Mouse (Mus musculus) thymus, adult 2 months (tissue): ENCODE data around the gene Cysrt1.

Source experiments
- CTCF ChIP-seq: fragments of 200-500 bp; IDR thresholded peaks from 2 replicates; pipeline ENCODE4 v1.5.1; 2012; ENCODE audit warnings: mild to moderate bottlenecking, control low read depth, low read length, moderate library complexity, borderline replicate concordance; ENCODE audit not compliant: control insufficient read depth, poor library complexity, insufficient read depth; ENCODE audit errors: extremely low read depth
- POLR2A ChIP-seq: fragments of 200-500 bp; IDR thresholded peaks from 2 replicates; pipeline ENCODE4 v1.6.1; 2012; ENCODE audit warnings: mild to moderate bottlenecking, low read length, control low read depth, moderate library complexity; ENCODE audit not compliant: control insufficient read depth, poor library complexity, insufficient read depth; ENCODE audit errors: extremely low read depth

GRCm38 (mm10) chr2:25234050-25234449, 8.2 kb downstream of the Cysrt1 start, which contains the start of gene Slc34a3:
- no peak for TF ChIP-seq POLR2A
- TF ChIP-seq CTCF = no peak
